Mouse (Mus musculus) spleen, adult 2 months (tissue): ENCODE measurements around the gene AW549877.

Experiments used
- CTCF ChIP-seq: fragments of 200-500 bp; IDR thresholded peaks from 2 replicates; pipeline ENCODE4 v1.5.1; 2011; ENCODE audit warnings: mild to moderate bottlenecking, inconsistent platforms; ENCODE audit not compliant: insufficient read depth, insufficient read length, insufficient replicate concordance; ENCODE audit errors: extremely low read depth
- POLR2A ChIP-seq: fragments of 200-500 bp; IDR thresholded peaks from 2 replicates; pipeline ENCODE4 v1.6.1; 2011; ENCODE audit warnings: low read depth, low read length, inconsistent platforms

GRCm38 (mm10) chr15:3994852-3995447 lies 594 bp downstream of the AW549877 start:
- TF ChIP-seq POLR2A (no peak), CTCF (no peak)
